Mouse (Mus musculus) kidney, postnatal 4 days (tissue): ENCODE data around the gene Tox3.

Experiments
- DNase-seq, 2 experiments: peaks; one replicate each; pipeline ENCODE4 v3.0.0; 2021; ENCODE audit warnings: mixed read lengths in 2 of 2

The Tox3 gene

GRCm38 (mm10) chr8:90348178-90348925 lies at the start of gene Tox3:
Gene Tox3 (minus strand): TSS chr8:90348343.
- DNase-seq: peak; percentile 66 to 76

DNA sequence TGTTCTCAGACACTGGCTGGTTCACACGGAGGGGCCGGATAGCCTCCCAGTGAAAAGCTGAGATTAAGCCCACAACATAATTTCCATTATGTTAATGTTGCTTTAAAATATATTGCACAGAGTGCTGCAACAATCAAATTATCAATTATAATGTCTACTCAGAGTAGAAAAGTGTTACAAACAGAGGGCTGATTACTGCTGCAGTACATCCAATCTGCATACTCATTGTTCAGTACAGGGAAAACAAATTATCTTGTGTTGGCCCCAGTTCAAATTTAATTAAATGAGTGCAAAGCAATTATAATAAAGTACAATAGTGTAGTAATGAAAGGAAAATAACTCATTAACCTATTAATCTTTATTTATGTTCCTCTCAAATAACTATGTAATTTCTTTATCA lies 44.5 kb upstream of the Tox3 start:
- DNase-seq: no peak

DNA sequence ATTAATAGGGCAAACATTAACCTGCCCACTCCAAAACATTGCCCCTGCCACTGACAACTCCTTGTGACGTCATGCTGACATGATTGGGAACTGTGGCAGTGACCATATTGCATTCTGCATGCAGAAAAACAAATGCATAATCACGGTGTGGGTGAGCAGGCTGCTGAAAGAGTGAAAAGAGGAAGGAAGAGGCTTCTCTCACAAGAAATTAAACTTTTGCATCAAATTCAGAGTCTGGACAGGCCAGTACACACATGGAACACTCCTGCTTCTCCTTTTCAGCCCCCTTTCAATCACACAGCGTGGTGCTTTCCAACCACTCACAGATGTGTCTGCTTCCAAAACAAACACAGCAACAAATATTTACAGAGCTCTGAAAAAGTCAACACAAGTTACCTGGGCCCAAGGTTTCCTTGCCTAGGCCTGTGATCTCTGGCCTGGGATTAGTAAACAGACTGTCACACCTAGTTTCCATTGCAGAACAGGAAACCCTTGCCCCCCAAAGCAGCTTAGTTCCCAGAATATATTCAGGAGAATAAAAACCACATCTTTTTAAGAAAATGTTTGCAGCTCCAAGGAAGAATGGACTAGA lies 43.4 kb upstream of the Tox3 start:
- DNase-seq: no peak

GRCm38 (mm10) chr8:90390827-90391226 lies 42.7 kb upstream of the Tox3 start:
- DNase-seq: no peak

DNA sequence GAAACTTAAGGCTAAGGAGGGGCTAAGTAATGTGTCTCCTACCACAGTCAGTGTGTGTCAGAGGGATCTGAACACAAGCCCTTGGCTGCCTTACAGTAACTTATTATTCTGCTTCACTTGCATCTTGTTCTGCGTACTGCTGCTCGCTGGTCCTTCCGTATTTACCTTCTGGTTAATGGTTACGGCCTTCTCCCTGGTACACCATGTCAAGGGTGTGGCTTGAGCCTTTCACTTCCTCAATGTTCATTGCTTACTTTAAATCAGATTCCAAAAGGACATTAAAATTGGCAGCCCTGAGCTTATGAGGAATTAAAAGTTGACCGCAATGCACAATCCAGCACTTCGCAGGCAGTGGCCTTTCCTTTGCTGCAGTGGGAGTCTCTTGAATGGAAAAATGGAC lies 30.9 kb upstream of the Tox3 start:
- no peak for DNase-seq

DNA sequence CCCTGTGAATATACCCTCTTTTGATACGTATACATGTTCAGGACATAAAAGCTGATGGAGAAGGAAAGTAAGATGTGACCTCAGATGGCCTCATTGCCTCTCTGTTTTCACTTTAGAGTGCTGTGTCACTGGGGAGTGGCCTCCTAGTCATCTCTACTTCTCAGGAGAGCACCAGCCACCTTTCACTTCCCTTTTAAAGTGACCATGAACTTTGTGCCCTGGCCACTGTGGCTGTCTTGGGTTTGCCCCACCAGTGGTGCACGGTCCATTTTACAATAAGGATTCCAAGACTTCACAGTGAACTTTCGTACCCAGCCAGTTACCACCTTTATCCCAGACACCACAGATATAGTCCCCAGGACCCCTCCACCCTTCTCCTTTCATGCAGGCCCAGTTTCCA lies 29.9 kb upstream of the Tox3 start:
- DNase-seq: no peak

- DNase-seq: peak; percentile 27 to 38
Observed at GRCm38 (mm10) chr8:90371611-90372222, 23.6 kb upstream of the Tox3 start.

DNA sequence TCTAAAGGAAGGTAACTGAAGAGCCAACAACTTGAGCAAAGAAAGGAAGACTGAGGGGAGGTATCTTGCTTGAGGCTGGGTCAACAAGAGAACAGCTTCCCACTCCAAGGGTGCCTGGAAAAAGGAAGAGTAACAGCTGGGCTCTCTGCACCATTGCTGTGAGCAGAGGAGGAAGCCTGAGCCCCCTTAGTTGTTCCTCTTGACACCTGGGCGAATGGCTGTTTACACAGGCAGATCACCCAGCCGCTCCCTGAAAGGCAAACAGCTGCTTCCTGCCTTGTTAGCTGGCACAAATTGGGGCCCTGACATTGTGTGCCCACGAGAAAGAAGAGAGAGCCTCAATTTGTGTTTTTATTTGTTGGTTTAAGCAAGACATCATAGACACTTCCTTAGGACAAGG lies 21.7 kb upstream of the Tox3 start:
- no peak for DNase-seq

DNA sequence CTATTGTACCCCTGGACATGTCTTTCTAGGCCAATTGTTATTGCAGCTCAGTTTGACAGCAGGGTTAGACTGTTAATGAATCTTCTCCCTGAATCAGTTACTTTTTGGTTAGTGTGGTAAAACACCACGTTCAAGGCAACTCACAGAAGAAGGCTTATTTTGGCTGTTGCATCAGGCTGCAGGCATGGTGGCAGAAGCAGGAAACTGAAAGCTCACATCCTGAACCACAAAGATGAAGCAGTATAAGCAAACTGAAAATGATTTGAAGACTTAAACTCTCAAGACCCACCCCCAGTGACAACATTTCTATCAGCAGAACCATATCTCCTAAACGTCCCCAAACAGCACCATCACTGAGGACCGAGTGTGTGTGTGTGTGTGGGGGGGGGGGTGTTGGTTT lies 8.6 kb upstream of the Tox3 start:
- DNase-seq: no peak

- DNase-seq: no peak
Observed at GRCm38 (mm10) chr8:90354782-90355181, 6.6 kb upstream of the Tox3 start.

DNA sequence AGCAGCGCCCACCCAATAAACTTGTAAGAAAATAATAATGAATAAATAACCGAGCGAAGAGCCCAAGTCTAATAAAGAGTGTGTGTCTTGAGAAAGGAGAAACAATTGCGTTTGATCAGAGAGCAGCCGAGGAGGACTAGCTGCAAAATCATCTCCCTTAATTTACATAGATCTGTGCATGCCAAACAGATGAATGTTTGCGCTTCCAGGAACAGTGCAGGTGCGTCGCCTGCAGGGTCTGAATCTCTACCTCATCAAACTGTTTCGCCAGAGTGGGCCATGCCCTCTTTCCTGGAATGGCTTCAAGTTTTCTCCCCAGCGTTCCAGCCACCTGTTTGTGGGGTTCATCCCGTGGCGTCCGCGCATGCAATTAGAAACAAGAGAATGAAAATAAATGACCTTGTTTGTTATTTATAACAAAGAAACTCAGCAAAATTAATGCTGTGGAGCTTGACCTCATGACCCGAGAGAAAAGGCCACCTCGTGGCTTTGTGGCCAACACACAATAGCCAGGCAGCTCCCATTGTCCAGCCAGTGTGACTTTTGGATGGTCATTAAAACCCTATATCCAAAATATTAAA lies 5.9 kb upstream of the Tox3 start:
- DNase-seq: no peak

- no peak for DNase-seq
Observed at GRCm38 (mm10) chr8:90353499-90353898, 5.4 kb upstream of the Tox3 start.

- DNase-seq: no peak
Observed at GRCm38 (mm10) chr8:90352991-90353390, 4.8 kb upstream of the Tox3 start.

- DNase-seq: peak in 1 of 2 experiments; percentile 34
Observed at GRCm38 (mm10) chr8:90349709-90350562, 1.8 kb upstream of the Tox3 start.

DNA sequence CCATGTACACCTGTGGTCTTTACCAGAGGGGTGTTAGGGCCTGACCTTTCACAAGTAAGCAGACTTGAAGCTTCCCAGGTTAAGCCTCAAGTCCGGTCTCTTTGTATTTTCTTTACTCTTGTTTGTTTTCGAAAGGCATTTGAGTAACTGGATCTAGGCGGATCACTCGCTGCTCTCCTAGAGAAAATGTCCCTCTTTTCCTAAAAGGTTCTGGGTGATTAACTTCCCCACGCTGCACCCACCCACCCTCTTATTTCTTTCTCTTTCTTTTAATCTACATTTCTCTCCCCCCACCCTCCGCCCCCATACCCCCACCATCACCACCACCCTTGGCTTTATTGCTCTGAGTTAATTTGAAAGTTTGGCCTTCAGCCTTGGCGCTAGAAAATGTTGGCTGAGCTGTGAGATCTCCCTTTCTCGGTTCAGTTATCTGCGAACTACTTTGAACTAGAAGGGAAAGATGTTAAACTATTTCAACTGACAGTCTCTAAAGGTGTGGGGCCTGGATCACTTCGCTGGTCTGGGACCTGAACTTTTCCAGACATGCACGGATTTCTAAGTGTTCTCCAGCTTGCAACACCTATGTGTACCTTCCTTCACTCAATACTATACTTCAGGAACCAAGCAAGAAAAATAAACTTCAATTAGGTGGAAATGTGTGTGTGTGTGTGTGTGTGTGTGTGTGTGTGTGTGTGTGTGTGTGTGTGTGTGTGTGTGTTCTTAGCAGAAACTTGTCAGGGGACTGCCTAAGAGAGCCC lies 962 bp upstream of the Tox3 start:
- DNase-seq: peak in 1 of 2 experiments; percentile 7

DNA sequence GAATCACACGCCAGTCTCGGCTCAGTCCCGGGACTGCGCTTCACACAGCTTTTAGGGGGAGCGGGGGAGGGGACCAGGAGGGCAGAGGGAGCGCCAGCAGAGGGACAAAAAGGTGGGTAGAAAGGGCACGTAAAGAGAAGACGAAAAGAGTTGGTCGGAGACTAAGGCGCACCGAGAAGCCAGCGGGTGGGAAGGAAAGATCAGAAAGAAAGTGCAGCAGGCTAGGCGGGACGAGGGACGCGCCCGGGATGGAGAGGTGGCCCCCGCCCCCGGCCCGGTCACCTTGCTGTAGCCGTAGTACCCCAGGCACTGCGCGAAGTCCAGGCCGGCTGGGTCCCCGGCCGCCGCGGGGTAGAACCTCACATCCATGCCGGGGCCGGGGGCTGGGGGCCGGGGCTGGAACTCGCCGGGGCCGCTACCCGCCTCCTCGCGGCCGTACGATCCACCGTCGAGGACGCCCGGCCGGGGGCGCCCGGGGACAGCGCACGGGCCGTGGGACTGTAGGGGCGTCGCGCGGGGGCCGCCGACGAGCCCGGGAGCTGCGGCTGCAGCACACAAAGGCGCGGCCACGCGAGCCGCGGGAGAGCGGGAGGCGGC lies 464 bp downstream of the Tox3 start:
- peak; percentile 41 to 61 for DNase-seq

- DNase-seq: peak in 1 of 2 experiments; percentile 19
Observed at GRCm38 (mm10) chr8:90346880-90347535, 1.1 kb downstream of the Tox3 start.

GRCm38 (mm10) chr8:90346138-90346879 lies 1.8 kb downstream of the Tox3 start:
- DNase-seq: peak in 1 of 2 experiments; percentile 15

DNA sequence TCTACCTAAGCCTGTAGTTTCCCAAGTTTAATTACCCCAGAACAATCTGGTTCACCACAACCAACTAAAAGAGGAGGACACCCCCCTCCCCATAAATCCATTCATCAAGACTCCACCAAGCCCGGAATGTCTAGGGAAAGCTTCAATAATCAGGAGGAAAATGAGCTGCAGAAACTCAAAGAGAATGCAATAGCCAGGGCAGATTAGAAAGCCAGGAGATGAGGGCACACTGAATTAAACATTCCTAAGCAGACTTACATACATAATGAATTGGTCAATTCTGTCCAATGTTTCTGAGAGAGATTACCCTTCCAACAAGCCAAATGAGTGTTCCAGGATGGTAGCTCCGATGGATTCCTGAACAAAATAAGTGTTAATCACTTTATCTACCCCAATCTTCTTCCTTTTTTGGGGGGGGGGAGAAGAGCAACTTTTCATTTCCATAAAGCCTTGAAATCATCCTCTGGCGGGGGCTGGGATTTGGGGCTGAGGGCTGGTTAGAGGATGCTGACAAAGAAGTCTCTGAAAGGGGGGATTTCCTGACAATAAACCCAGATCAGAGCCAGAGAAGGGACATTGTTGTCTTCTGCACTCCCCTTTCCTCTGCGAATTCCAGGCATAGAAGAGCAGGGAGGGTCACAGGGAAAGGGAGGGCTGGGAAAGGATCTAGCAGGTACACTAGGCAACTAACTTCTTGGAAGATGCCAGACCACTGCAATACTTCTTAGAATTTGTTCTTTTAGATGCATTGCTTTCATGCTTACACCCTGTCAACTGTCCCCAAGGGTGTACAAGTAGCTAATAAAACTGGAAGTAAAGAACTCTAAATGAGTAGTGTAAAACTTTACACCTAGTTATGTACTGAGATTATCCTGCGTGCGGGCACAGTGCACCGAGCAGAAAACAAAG lies 17.5 kb downstream of the Tox3 start:
- DNase-seq: no peak
